ENCODE assay signal across 7 mouse cellular contexts in genomic region chr15:100635851-100636645, GRCm38 (mm10). TPM values are rescaled to one million over a fixed set of nuclear protein-coding genes. Genes with fewer than 3 reads are reported as not detected.
DNase-seq lines count a peak whose midpoint lies in the region; ATAC-seq lines count a peak whose summit lies in the region.

No protein-coding gene starts in this region.

- peak overlapping the region; percentile 53 for H3K4me3 ChIP-seq in lung, embryonic 15.5 days
- peak overlapping the region; percentile 42 for H3K4me3 ChIP-seq in forebrain, embryonic 11.5 days (ENCODE audit: low read depth, low read length)
- peak overlapping the region; percentile 58 for H3K4me3 ChIP-seq in limb, embryonic 10.5 days
- peak overlapping the region; percentile 39 for H3K4me3 ChIP-seq in neural tube, embryonic 15.5 days (replicated peaks)

- no peak overlapping the region for H3K27ac ChIP-seq in lung, embryonic 15.5 days
- no peak overlapping the region for H3K27ac ChIP-seq in forebrain, embryonic 11.5 days (ENCODE audit: low read depth, low read length)
- H3K27ac ChIP-seq in limb, embryonic 10.5 days, result peak overlapping the region; percentile 71
- no peak overlapping the region for H3K27ac ChIP-seq in neural tube, embryonic 15.5 days (replicated peaks)

- ATAC-seq in lung, embryonic 15.5 days (ENCODE audit: borderline replicate concordance, extremely low read depth, low FRiP score, low TSS enrichment), result no peak
- ATAC-seq in forebrain, embryonic 11.5 days (replicated peaks; ENCODE audit: low FRiP score), result no peak
- ATAC-seq in neural tube, embryonic 15.5 days (ENCODE audit: low FRiP score), result no peak

- peak overlapping the region; percentile 91 for H3K4me2 ChIP-seq in lung, embryonic 15.5 days
- H3K4me2 ChIP-seq in forebrain, embryonic 11.5 days (ENCODE audit: low read depth, low read length, severe bottlenecking), result peak overlapping the region; percentile 71
- H3K4me2 ChIP-seq in neural tube, embryonic 15.5 days, result peak overlapping the region; percentile 79

- H3K4me1 ChIP-seq in lung, embryonic 15.5 days, result peaks cover 25% of the 10 kb centered on the region
- peaks cover 10% of the 10 kb centered on the region; the same call in 1 of the 2 replicates for H3K4me1 ChIP-seq in forebrain, embryonic 11.5 days (replicated peaks; ENCODE audit: control insufficient read depth, insufficient read depth, low read length)
- peaks cover 15% of the 10 kb centered on the region for H3K4me1 ChIP-seq in limb, embryonic 10.5 days
- H3K4me1 ChIP-seq in neural tube, embryonic 15.5 days, result peaks cover 16% of the 10 kb centered on the region

- H3K36me3 ChIP-seq in lung, embryonic 15.5 days, result no peaks in the 10 kb centered on the region
- no peaks in the 10 kb centered on the region for H3K36me3 ChIP-seq in forebrain, embryonic 11.5 days (ENCODE audit: control insufficient read depth, insufficient read depth, low read length)
- no peaks in the 10 kb centered on the region for H3K36me3 ChIP-seq in limb, embryonic 10.5 days
- no peaks in the 10 kb centered on the region for H3K36me3 ChIP-seq in neural tube, embryonic 15.5 days

- DNase-seq in lung, postnatal 36 days, result no peak
- DNase-seq in forebrain, embryonic 11.5 days (ENCODE audit: low spot score), result no peak
- peak; percentile 50 for DNase-seq in limb, embryonic 10.5 days (ENCODE audit: low spot score)
- no peak for DNase-seq in cerebellum, adult 11 months
- DNase-seq in gastrocnemius, adult 8-10 months (ENCODE audit: low spot score in 2 of 2), result no peak

- H3K9ac ChIP-seq in lung, embryonic 15.5 days, result peak overlapping the region; percentile 25
- H3K9ac ChIP-seq in forebrain, embryonic 11.5 days (ENCODE audit: low read length), result 0 out of 2 replicates have a peak overlapping the region, but pooled peaks have one; percentile 20
- H3K9ac ChIP-seq in neural tube, embryonic 15.5 days (replicated peaks), result peak overlapping the region; percentile 37

- H3K9me3 ChIP-seq in lung, embryonic 15.5 days, result no peaks in the 10 kb centered on the region
- H3K9me3 ChIP-seq in forebrain, embryonic 11.5 days (ENCODE audit: control insufficient read depth, low read length), result no peaks in the 10 kb centered on the region
- no peaks in the 10 kb centered on the region for H3K9me3 ChIP-seq in limb, embryonic 10.5 days (replicated peaks)
- H3K9me3 ChIP-seq in neural tube, embryonic 15.5 days (replicated peaks), result no peaks in the 10 kb centered on the region

- peaks cover 57% of the 10 kb centered on the region for H3K27me3 ChIP-seq in lung, embryonic 15.5 days
- peaks cover 44% of the 10 kb centered on the region for H3K27me3 ChIP-seq in forebrain, embryonic 11.5 days (ENCODE audit: control insufficient read depth, insufficient read depth, low read length)
- peaks cover 82% of the 10 kb centered on the region for H3K27me3 ChIP-seq in limb, embryonic 10.5 days (ENCODE audit: low read depth, poor library complexity, severe bottlenecking)
- H3K27me3 ChIP-seq in neural tube, embryonic 15.5 days (replicated peaks), result peaks cover 61% of the 10 kb centered on the region

- WGBS in lung, embryonic 15.5 days, result 3% methylated on average over 38 of the region's 38 CpGs
- WGBS in forebrain, embryonic 11.5 days, result 3% methylated on average over 36 of the region's 38 CpGs
- WGBS in limb, embryonic 10.5 days, result 4% methylated on average over 38 of the region's 38 CpGs
- WGBS in neural tube, embryonic 15.5 days, result 4% methylated on average over 38 of the region's 38 CpGs

RNA-seq across cellular contexts. Expression of gene Smagp, which starts 0.7 kb away (rescaled TPM):
- 14.4 and 15.2 TPM in 2 replicates for polyA plus RNA-seq in lung, embryonic 15.5 days (2015; fragmentation: Nextera tagmentation; extraction: Ambion mirVana)
- 3.7 and 4.1 TPM in 2 replicates for polyA plus RNA-seq in forebrain, embryonic 11.5 days (2014; fragmentation: Nextera tagmentation; extraction: Ambion mirVana)
- 5.0 and 6.7 TPM in 2 replicates for polyA plus RNA-seq in limb, embryonic 10.5 days (2016; fragmentation: Nextera tagmentation; extraction: Ambion mirVana)
- 3.0 and 7.4 TPM in 2 replicates for polyA plus RNA-seq in neural tube, embryonic 15.5 days (2015; fragmentation: Nextera tagmentation; extraction: Ambion mirVana)
- 1 to 10 TPM; 1.6 to 4.0 (median 2.1) TPM for total RNA-seq in gastrocnemius, adult 8-10 months (2022)

RNA-seq across cellular contexts. Expression of gene Dazap2, which starts 20.9 kb away (rescaled TPM):
- polyA plus RNA-seq in lung, embryonic 15.5 days (2015; fragmentation: Nextera tagmentation; extraction: Ambion mirVana), result 208 and 209 TPM in 2 replicates
- 228 and 235 TPM in 2 replicates for polyA plus RNA-seq in forebrain, embryonic 11.5 days (2014; fragmentation: Nextera tagmentation; extraction: Ambion mirVana)
- polyA plus RNA-seq in limb, embryonic 10.5 days (2016; fragmentation: Nextera tagmentation; extraction: Ambion mirVana), result 189 and 195 TPM in 2 replicates
- polyA plus RNA-seq in neural tube, embryonic 15.5 days (2015; fragmentation: Nextera tagmentation; extraction: Ambion mirVana), result 99.3 and 144 TPM in 2 replicates
- total RNA-seq in gastrocnemius, adult 8-10 months (2022), result 10 to 100 TPM; 54.7 to 69.4 (median 57.5) TPM

RNA-seq across cellular contexts. Expression of gene Bin2, which starts 33.3 kb away (rescaled TPM):
- polyA plus RNA-seq in lung, embryonic 15.5 days (2015; fragmentation: Nextera tagmentation; extraction: Ambion mirVana), result 3.8 and 7.3 TPM in 2 replicates
- polyA plus RNA-seq in forebrain, embryonic 11.5 days (2014; fragmentation: Nextera tagmentation; extraction: Ambion mirVana), result 3.9 and 5.4 TPM in 2 replicates
- 2.6 and 3.5 TPM in 2 replicates for polyA plus RNA-seq in limb, embryonic 10.5 days (2016; fragmentation: Nextera tagmentation; extraction: Ambion mirVana)
- polyA plus RNA-seq in neural tube, embryonic 15.5 days (2015; fragmentation: Nextera tagmentation; extraction: Ambion mirVana), result 2.6 and 11.0 TPM in 2 replicates
- under 1 TPM in 2 of 4 experiments, not detected in 2; 0.36 to 0.40 TPM for total RNA-seq in gastrocnemius, adult 8-10 months (2022)

RNA-seq across cellular contexts. Expression of gene Pou6f1, which starts 36.3 kb away (rescaled TPM):
- 3.8 and 4.3 TPM in 2 replicates for polyA plus RNA-seq in lung, embryonic 15.5 days (2015; fragmentation: Nextera tagmentation; extraction: Ambion mirVana)
- polyA plus RNA-seq in forebrain, embryonic 11.5 days (2014; fragmentation: Nextera tagmentation; extraction: Ambion mirVana), result 15.6 and 17.1 TPM in 2 replicates
- polyA plus RNA-seq in limb, embryonic 10.5 days (2016; fragmentation: Nextera tagmentation; extraction: Ambion mirVana), result 1.1 and 2.9 TPM in 2 replicates
- polyA plus RNA-seq in neural tube, embryonic 15.5 days (2015; fragmentation: Nextera tagmentation; extraction: Ambion mirVana), result 26.0 and 32.4 TPM in 2 replicates
- 10 to 100 TPM; 14.7 to 16.6 (median 16.2) TPM for total RNA-seq in gastrocnemius, adult 8-10 months (2022)

RNA-seq across cellular contexts. Expression of gene Cela1, which starts 51.7 kb away (rescaled TPM):
- 2.5 and 2.9 TPM in 2 replicates for polyA plus RNA-seq in lung, embryonic 15.5 days (2015; fragmentation: Nextera tagmentation; extraction: Ambion mirVana)
- 1.1 and 1.3 TPM in 2 replicates for polyA plus RNA-seq in forebrain, embryonic 11.5 days (2014; fragmentation: Nextera tagmentation; extraction: Ambion mirVana)
- 0.74 and 1.7 TPM in 2 replicates for polyA plus RNA-seq in limb, embryonic 10.5 days (2016; fragmentation: Nextera tagmentation; extraction: Ambion mirVana)
- polyA plus RNA-seq in neural tube, embryonic 15.5 days (2015; fragmentation: Nextera tagmentation; extraction: Ambion mirVana), result 3.1 and 5.8 TPM in 2 replicates
- under 1 TPM in 1 of 4 experiments, not detected in 3; 0.35 TPM for total RNA-seq in gastrocnemius, adult 8-10 months (2022)
